Mouse (Mus musculus) embryonic facial prominence, embryonic 11.5 days (tissue): ENCODE results near the gene Capn11. TPM values are rescaled to one million over a fixed set of nuclear protein-coding genes. Genes with fewer than 3 reads are reported as not detected.
A peak's percentile ranks its signal among the peaks of the same experiment; 100 is the strongest.

Experiments
- ATAC-seq: fragments of 200-750 bp; cut with Nextera tagmentation; replicated peaks from 2 replicates; pipeline ENCODE4 v1.8.0; 2017; ENCODE audit warnings: low read depth; ENCODE audit not compliant: insufficient number of reproducible peaks, low FRiP score, low TSS enrichment
- DNase-seq: peaks from one replicate; pipeline ENCODE4 v3.0.0-alpha.2; 2015; ENCODE audit warnings: low spot score
- H3K27ac ChIP-seq: fragments of 300-500 bp; sonication (generic); replicated peaks from 2 replicates; pipeline ENCODE4 v1.5.1; 2014; ENCODE audit warnings: mild to moderate bottlenecking, low read depth, low read length, control low read depth
- H3K27me3 ChIP-seq: fragments of 300-500 bp; sonication (generic); 2 replicates; pipeline ENCODE4 v1.6.1; 2014; ENCODE audit warnings: mild to moderate bottlenecking, low read length, moderate library complexity, mixed read lengths; ENCODE audit not compliant: control insufficient read depth, insufficient read depth
- H3K36me3 ChIP-seq: fragments of 300-500 bp; sonication (generic); replicated peaks from 2 replicates; pipeline ENCODE4 v1.6.1; 2014; ENCODE audit warnings: low read depth, mild to moderate bottlenecking, low read length, moderate library complexity, mixed read lengths; ENCODE audit not compliant: control insufficient read depth, insufficient read depth
- H3K4me1 ChIP-seq: fragments of 300-500 bp; sonication (generic); 2 replicates; pipeline ENCODE4 v1.6.1; 2014; ENCODE audit warnings: low read length, mixed read lengths; ENCODE audit not compliant: control insufficient read depth, insufficient read depth
- H3K4me2 ChIP-seq: fragments of 300-500 bp; sonication (generic); 2 replicates; pipeline ENCODE4 v1.6.1; 2014; ENCODE audit warnings: low read depth, mild to moderate bottlenecking, control low read depth, low read length, moderate library complexity
- H3K4me3 ChIP-seq: fragments of 300-500 bp; sonication (generic); 2 replicates; pipeline ENCODE4 v1.5.1; 2014; ENCODE audit warnings: low read depth, low read length, control low read depth
- H3K9ac ChIP-seq: fragments of 300-500 bp; sonication (generic); replicated peaks from 2 replicates; pipeline ENCODE4 v1.6.1; 2014; ENCODE audit warnings: mild to moderate bottlenecking, control low read depth, low read length
- H3K9me3 ChIP-seq: fragments of 300-500 bp; sonication (generic); replicated peaks from 2 replicates; pipeline ENCODE4 v1.6.1; 2016; ENCODE audit warnings: mild to moderate bottlenecking, low read length, inconsistent platforms, mixed read lengths; ENCODE audit not compliant: control insufficient read depth
- WGBS: fragments of 180-500 bp; shearing (Covaris S2); extraction: QIAGEN DNeasy Blood & Tissue Kit; methylation state at CpG from one replicate; pipeline ENCODE4 v1.1.7; 2014; 5-methylcytosine and 5-hydroxymethylcytosine counted together
- polyA plus RNA-seq: library from polyadenylated mRNA; unstranded; fragments of >200 nt; fragmentation: Nextera tagmentation; extraction: Ambion mirVana; gene quantifications from 2 replicates; pipeline ENCODE4 v1.2.1, GENCODE M21; 2014

Capn11 gene
- 0.28 and 0.52 TPM in 2 replicates for polyA plus RNA-seq

- H3K27me3 ChIP-seq = no peaks in the 10 kb centered on the region
- H3K4me2 ChIP-seq = no peak within 1 kb of the TSS
- H3K9me3 ChIP-seq = no peaks in the 10 kb centered on the region
- 79% methylated on average over 4 of the region's 4 CpGs for WGBS
- H3K27ac ChIP-seq = no peak within 1 kb of the TSS
- no peaks in the 10 kb centered on the region for H3K4me1 ChIP-seq
- H3K4me3 ChIP-seq = no peak within 1 kb of the TSS
- no peaks in the 10 kb centered on the region for H3K36me3 ChIP-seq
- ATAC-seq (no peak), DNase-seq (no peak)
- H3K9ac ChIP-seq = no peak within 1 kb of the TSS
These were observed at the start of gene Capn11 for GRCm38 (mm10) chr17:45659225-45659624. Capn11 (minus strand) TSS chr17:45659325.

- ATAC-seq (no peak), DNase-seq (no peak)
- H3K4me3 ChIP-seq = no peak overlapping the region
- H3K9ac ChIP-seq = no peak overlapping the region
- WGBS = 85% methylated on average over 8 of the region's 8 CpGs
- H3K27me3 ChIP-seq = no peaks in the 10 kb centered on the region
- H3K27ac ChIP-seq = no peak overlapping the region
- no peaks in the 10 kb centered on the region for H3K4me1 ChIP-seq
- H3K4me2 ChIP-seq = no peak overlapping the region
- no peaks in the 10 kb centered on the region for H3K36me3 ChIP-seq
- H3K9me3 ChIP-seq = no peaks in the 10 kb centered on the region
These were observed 49.1 kb upstream of the Capn11 start for GRCm38 (mm10) chr17:45708179-45708578.

- H3K4me2 ChIP-seq = no peak overlapping the region
- no peaks in the 10 kb centered on the region for H3K36me3 ChIP-seq
- peak; percentile 40 for DNase-seq
- no peak for ATAC-seq
- H3K4me1 ChIP-seq = no peaks in the 10 kb centered on the region
- no peaks in the 10 kb centered on the region for H3K27me3 ChIP-seq
- H3K9me3 ChIP-seq = no peaks in the 10 kb centered on the region
- 41% methylated on average over 3 of the region's 3 CpGs for WGBS
- no peak overlapping the region for H3K9ac ChIP-seq
- H3K4me3 ChIP-seq = no peak overlapping the region
- no peak overlapping the region for H3K27ac ChIP-seq
These were observed 48.3 kb upstream of the Capn11 start for GRCm38 (mm10) chr17:45707376-45707775.

- no peak for DNase-seq
- Histone ChIP-seq H3K9ac (no peak overlapping the region), H3K36me3 (no peaks in the 10 kb centered on the region), H3K4me1 (no peaks in the 10 kb centered on the region), H3K27me3 (no peaks in the 10 kb centered on the region), H3K27ac (no peak overlapping the region), H3K4me2 (no peak overlapping the region), H3K9me3 (no peaks in the 10 kb centered on the region), H3K4me3 (no peak overlapping the region)
- WGBS = 71% methylated on average over 5 of the region's 5 CpGs
- no peak for ATAC-seq
These were observed 47.7 kb upstream of the Capn11 start for GRCm38 (mm10) chr17:45706796-45707195.

- no peak overlapping the region for H3K27ac ChIP-seq
These were observed 44.1 kb upstream of the Capn11 start for GRCm38 (mm10) chr17:45703187-45703586.

GRCm38 (mm10) chr17:45702254-45702653 is 43.1 kb upstream of the Capn11 start:
- ATAC-seq = no peak
- H3K4me1 ChIP-seq = no peaks in the 10 kb centered on the region; the same call in 1 of the 2 replicates
- WGBS = 61% methylated on average over 4 of the region's 4 CpGs

More at GRCm38 (mm10) chr17:45703187-45703586, 44.1 kb upstream of the Capn11 start:
- 0 out of 2 replicates have a peak, but pooled peaks cover 5% of the 10 kb centered on the region for H3K36me3 ChIP-seq
- 72% methylated on average over 7 of the region's 7 CpGs for WGBS
- no peak overlapping the region for H3K4me2 ChIP-seq
- no peak overlapping the region for H3K9ac ChIP-seq
- no peaks in the 10 kb centered on the region for H3K9me3 ChIP-seq
- ATAC-seq (no peak), DNase-seq (no peak)
- no peak overlapping the region for H3K4me3 ChIP-seq
- H3K4me1 ChIP-seq = no peaks in the 10 kb centered on the region; the same call in 1 of the 2 replicates
- H3K27me3 ChIP-seq = no peaks in the 10 kb centered on the region

GRCm38 (mm10) chr17:45701236-45701591 is 42.1 kb upstream of the Capn11 start:
- Histone ChIP-seq H3K9me3 (no peaks in the 10 kb centered on the region), H3K9ac (no peak overlapping the region), H3K27ac (no peak overlapping the region), H3K4me2 (no peak overlapping the region), H3K4me3 (no peak overlapping the region), H3K4me1 (no peaks in the 10 kb centered on the region; the same call in 1 of the 2 replicates), H3K27me3 (no peaks in the 10 kb centered on the region), H3K36me3 (0 out of 2 replicates have a peak, but pooled peaks cover 5% of the 10 kb centered on the region)
- WGBS = 67% methylated on average over 9 of the region's 9 CpGs
- no peak for ATAC-seq
- DNase-seq = no peak

More at GRCm38 (mm10) chr17:45702254-45702653, 43.1 kb upstream of the Capn11 start:
- Histone ChIP-seq H3K27ac (no peak overlapping the region), H3K9ac (no peak overlapping the region), H3K27me3 (no peaks in the 10 kb centered on the region), H3K4me2 (no peak overlapping the region), H3K9me3 (no peaks in the 10 kb centered on the region), H3K4me3 (no peak overlapping the region), H3K36me3 (0 out of 2 replicates have a peak, but pooled peaks cover 5% of the 10 kb centered on the region)
- no peak for DNase-seq

- no peak overlapping the region for H3K27ac ChIP-seq
- no peaks in the 10 kb centered on the region for H3K27me3 ChIP-seq
- no peaks in the 10 kb centered on the region; the same call in 1 of the 2 replicates for H3K4me1 ChIP-seq
- no peak overlapping the region for H3K4me2 ChIP-seq
- ATAC-seq (no peak), DNase-seq (no peak)
- H3K9ac ChIP-seq = no peak overlapping the region
- H3K4me3 ChIP-seq = no peak overlapping the region
- H3K9me3 ChIP-seq = no peaks in the 10 kb centered on the region
- WGBS = 44% methylated on average over 10 of the region's 16 CpGs
- 0 out of 2 replicates have a peak, but pooled peaks cover 5% of the 10 kb centered on the region for H3K36me3 ChIP-seq
These were observed 41.5 kb upstream of the Capn11 start for GRCm38 (mm10) chr17:45700496-45701235.
